Mouse (Mus musculus): ENCODE measurements around the gene Adcy6.

The Adcy6 gene

GRCm38 (mm10) chr15:98628589-98629254, 18.8 kb upstream of the Adcy6 start:
- DNase-seq (ENCODE audit: low spot score) = no peak

- no peak for DNase-seq (ENCODE audit: low spot score)
Observed at GRCm38 (mm10) chr15:98626487-98627212, 16.8 kb upstream of the Adcy6 start.

DNA sequence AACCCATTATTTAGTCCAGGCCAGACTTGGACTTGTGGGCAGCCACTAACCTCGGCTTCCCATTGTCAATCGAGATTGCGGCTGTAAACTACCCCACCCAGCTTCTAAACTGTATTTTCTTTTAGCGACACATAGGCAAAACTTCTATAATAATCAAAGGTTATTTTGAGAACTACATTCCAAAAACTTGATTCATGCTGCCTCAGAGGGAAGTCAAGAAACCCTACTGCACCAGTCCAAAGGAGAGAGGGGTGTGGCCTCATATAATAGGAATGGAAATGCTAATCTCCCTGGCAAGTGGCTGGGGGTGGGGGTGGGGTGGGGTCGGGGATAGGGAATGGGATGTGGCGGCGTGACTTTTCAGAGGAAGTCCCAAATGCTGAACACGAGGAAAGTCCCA, 16.2 kb upstream of the Adcy6 start:
- no peak for DNase-seq (ENCODE audit: low spot score)

DNA sequence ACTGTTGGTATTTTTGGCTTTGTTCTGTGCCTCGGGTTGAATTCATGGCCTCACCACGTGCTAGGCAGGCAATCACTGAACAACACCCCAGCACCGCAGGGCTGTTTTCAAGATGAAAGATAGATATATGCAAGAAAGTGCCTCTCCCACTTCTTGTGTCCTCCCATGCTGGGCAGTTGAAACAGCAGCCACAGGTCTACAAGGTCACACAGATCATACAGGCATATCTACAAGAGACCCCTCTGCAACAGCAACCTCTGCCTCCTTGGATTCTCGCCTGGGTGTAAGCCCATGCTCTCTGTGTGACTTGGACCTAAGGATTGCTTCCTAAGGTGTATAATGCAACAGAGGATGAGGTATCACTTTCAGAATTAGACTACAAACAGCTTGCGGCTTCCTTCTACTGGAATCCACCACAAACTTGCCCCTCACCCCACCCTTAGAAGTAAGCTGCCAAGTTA, 13.5 kb upstream of the Adcy6 start:
- no peak for DNase-seq (ENCODE audit: low spot score)

DNA sequence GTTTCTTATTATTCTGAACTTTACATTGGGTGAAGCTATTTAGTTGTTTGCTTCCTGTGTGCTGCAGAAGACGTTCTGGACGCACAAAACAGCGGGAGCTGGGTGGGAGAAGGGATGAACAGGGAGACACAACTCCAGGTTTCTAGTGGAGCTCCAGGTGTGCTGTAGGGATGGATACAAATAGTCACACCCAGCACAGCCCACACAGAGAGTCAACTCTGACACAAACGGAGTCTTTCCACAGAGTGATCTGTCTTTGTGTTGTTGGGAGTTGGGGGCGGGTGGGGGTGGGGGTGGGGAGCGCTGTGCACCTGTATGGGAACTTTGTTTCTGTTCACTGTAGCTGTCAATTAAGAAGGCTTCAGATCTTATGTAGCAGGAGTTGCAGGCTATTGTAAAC, 12.8 kb upstream of the Adcy6 start:
- DNase-seq (ENCODE audit: low spot score) = no peak

DNA sequence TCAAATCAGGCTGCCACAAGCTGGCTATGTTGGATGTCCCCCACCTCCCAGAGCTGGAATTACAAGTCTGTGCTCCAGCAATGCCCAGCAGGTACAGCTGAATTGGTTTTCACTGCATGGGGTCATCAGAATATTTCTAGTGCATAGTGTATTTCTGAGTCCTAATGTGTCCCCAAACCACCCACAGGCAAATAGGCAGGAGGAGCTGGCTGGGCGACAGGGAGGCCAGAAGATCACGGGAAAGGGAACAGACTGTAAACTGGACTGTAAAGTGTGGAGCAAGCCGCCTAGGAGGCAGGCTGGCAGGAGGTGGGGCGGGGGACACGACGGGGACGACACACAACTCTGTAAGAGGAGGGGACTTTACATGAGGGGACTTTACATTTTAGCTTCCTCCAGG, 12.3 kb upstream of the Adcy6 start:
- DNase-seq (ENCODE audit: low spot score) = no peak

DNA sequence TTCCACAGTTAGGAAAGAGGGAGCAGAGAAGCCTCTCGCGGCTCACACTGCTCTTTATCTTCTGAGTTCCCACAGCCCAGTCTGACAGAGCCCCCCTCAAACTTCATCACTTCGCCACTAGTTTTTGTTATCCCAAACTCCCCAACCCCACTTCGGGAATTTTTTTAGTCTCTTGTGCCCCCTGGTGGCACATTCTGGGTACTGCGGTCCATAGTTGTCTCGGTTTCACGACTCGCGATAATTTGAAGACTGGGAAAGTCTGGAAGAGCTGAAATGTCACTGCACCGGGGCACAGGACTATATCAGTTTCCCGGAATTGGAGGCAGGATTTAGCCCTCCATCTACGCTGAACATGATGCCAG, 7.3 kb upstream of the Adcy6 start:
- DNase-seq (ENCODE audit: low spot score) = peak; percentile 81

DNA sequence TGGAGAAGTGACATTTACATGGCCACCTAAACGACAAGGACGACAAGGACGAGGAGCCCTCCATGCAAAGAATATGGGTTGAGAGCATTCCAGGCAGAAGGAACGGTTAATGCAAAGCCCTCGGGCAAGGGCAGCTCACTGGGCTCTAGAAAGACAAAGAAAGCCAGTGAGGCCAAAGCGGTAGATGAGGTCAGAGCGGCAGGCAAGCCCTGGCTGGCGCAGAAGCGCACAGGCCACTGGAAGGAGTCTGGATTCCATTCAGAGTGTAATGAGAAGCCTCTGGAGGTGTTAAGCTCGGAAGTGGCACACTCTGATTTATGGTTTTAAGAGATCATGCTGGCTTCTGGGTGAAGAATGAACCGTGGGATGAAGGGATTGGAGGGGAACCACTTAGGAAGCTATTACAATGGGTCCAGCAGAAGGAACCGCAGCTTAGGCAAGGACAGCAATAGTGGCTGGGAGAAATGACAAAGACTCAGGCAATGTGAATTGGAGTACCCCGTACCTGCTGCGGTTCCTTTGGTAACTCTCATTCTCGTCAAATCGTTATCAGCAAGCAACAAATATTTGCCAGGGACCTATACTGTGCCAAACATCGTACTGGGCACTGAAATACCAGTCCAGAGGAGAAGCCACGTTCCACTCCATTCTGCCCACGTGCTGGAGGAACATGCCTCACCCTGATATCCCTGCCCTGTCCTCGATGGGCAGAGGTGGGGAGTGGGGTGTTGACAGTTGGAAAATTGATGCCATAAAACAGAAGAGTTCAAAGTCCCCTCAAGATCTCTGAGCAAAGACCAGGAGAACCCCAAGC, 6.7 kb upstream of the Adcy6 start:
- DNase-seq (ENCODE audit: low spot score) = no peak

- DNase-seq (ENCODE audit: low spot score) = no peak
Observed at GRCm38 (mm10) chr15:98615751-98616150, 5.9 kb upstream of the Adcy6 start.

DNA sequence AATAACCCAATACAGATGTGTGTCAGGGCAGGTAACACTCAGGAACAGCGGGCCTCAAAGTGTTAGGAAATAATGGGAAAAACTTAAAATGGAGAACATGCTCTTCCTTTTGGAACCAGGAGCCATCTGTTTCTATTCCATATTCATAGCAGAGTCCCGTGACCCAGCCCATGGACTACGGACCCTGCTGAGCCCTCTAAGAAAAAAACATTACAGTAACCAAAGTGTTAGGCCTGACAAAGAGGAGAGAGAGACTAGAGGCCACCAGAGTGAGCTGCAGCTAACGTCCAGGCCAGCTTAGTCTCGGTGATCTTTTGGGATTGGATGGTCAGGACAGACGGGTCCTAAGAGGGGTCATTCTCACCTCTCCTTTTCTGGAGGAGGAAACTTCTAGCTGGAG, 5.1 kb upstream of the Adcy6 start:
- DNase-seq (ENCODE audit: low spot score) = no peak

DNA sequence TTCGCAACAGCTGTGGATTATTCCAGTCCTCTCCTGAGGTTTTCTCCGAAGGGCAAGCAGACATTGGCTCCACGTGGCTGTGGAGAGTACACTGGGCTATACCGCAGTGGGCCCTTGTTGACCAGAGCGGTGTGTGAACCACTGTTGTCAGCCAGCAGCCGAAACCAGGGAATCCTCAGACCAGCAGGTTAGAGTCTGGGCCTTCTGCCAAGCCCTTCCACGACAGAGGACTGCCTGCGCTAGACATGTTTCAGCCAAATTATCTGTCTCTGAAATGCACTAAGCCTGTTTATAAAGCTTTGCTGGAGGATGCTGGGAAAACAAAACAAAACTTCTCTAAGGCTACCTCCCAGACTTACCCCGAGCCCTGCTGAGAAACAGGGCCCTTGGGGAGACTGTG, 4.7 kb upstream of the Adcy6 start:
- no peak for DNase-seq (ENCODE audit: low spot score)

GRCm38 (mm10) chr15:98612229-98612628, 2.4 kb upstream of the Adcy6 start:
- no peak for DNase-seq (ENCODE audit: low spot score)

DNA sequence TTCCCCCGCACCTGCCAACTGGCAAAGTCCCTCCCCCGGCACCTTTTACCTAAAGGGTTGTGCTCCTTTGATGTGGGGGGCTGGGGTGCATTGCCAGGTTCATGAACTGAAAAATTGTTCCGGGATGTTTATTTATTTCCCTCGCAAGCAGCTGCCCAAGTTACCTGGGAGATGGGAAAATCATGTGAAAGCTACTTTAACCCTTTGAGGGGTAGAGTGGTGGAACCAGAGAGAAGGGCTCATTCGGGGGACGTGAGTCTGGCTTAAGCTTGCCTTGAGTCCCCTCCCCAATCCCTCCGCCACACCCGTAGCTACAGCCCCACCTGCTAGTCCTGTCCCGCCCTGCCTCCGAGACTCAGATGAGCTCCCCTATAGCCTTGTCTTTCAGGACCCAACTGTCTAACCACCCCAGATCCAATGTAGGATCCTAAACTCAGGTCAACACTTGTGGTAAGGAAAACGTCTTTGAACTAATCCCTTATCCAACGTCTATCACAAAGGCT, 306 bp upstream of the Adcy6 start:
- no peak for DNase-seq (ENCODE audit: low spot score)

- DNase-seq (ENCODE audit: low spot score) = peak; percentile 21
Observed at GRCm38 (mm10) chr15:98608784-98609250, 1.1 kb downstream of the Adcy6 start.

GRCm38 (mm10) chr15:98608058-98608783, 1.7 kb downstream of the Adcy6 start:
- DNase-seq (ENCODE audit: low spot score) = no peak

DNA sequence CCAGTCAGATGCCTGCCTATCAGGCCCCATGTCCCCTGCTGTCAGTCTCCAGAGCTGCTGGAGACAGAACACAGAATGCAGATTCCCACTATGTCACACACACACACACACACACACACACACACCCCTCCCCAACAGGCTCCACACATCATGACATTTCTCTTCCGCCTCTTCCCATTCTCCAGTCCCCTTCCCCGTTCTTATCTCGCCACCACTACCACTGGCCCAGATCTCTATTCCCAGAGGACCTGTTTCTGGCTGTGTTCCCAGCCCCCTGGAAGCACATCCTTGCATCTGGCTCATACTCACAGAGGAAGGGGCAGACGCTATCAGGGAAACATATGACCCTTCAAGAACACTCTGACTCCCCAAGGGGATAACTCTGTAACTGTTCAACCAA, 2.3 kb downstream of the Adcy6 start:
- no peak for DNase-seq (ENCODE audit: low spot score)

- no peak for DNase-seq (ENCODE audit: low spot score)
Observed at GRCm38 (mm10) chr15:98606739-98607138, 3.1 kb downstream of the Adcy6 start.

GRCm38 (mm10) chr15:98606051-98606536, 3.8 kb downstream of the Adcy6 start:
- DNase-seq (ENCODE audit: low spot score) = no peak

DNA sequence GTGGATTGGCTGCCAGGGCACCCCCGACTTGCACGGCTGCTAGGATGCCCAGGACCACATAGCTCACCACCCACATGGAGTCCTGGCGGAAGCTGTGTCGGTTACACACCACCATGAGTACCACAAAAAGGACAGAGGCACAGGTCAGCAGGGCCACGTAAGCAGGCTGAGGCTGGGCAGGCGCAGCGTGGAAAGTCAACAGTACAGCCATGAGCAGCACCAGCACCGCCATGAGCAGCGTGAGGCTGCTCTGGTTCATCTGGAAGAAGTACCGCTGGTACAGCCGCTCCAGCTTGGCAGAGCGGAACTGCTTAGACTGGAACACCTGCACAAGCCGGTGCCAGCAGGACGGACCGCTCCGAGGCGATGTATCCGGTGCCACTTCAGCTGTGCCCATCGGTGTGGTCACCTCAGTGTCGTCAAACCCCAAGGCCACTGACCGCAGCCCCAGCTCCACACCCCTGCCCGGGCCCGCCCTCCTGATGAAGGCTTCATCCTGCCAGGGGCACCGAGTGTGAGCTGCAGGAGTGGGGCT, 5.8 kb downstream of the Adcy6 start:
- DNase-seq (ENCODE audit: low spot score) = no peak

- no peak for DNase-seq (ENCODE audit: low spot score)
Observed at GRCm38 (mm10) chr15:98602921-98603458, 6.9 kb downstream of the Adcy6 start.

- DNase-seq (ENCODE audit: low spot score) = no peak
Observed at GRCm38 (mm10) chr15:98602191-98602881, 7.5 kb downstream of the Adcy6 start.
